Mouse (Mus musculus) layer of hippocampus, adult 9-11 months (tissue): ENCODE results near the gene RPS10-NUDT3.
A peak's percentile ranks its signal among the peaks of the same experiment; 100 is the strongest.

Experiments used
- DNase-seq: peaks from one replicate; pipeline ENCODE4 v3.0.0; 2022

RPS10-NUDT3 gene

DNA sequence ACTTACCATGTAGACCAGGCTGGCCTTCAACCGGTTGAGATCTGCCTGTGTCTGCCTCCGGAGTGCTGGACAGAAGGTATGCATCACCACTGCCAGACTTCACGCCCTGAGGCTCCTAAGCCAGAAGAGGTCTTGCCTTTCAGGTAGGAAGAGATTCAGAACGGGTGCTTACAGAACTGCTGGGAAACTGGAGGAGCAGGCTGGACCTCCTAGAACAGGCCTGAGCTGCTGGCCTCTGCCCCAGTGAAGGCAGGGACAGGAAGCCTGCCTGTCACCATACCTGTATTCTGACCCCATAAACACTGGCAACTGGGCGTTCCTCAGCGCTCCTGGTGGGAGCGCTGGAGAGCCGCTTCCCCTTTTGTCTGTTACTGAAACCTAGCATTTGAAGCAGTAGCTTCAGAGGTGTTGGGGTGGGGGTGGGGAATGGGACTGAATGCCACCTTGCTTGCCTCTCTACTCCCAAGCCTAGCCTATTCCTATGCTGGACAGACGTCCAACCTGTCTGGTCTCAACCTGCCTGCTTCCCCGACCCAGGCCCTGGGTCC, 83.6 kb downstream of the RPS10-NUDT3 start:
- DNase-seq, result no peak

DNA sequence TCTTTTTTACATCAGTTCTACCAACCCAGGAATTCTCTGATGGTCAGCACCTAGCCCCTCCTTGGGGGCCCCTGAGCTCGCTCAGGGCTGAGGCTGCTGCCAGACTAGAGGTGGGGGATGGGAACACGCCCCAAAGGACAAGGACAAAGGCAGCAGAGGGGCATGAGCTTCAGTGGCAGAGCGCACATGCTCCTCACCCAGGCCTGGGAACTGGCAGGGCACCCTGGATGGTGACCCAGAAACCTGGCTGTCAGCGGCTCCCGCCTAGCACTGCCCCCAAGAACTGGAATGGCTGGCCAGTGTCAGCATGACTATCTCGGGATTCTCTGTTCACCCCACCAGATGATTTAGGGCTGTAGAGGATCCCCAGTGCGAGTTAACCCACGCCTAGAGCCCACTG, 85.8 kb downstream of the RPS10-NUDT3 start:
- DNase-seq, result no peak

DNA sequence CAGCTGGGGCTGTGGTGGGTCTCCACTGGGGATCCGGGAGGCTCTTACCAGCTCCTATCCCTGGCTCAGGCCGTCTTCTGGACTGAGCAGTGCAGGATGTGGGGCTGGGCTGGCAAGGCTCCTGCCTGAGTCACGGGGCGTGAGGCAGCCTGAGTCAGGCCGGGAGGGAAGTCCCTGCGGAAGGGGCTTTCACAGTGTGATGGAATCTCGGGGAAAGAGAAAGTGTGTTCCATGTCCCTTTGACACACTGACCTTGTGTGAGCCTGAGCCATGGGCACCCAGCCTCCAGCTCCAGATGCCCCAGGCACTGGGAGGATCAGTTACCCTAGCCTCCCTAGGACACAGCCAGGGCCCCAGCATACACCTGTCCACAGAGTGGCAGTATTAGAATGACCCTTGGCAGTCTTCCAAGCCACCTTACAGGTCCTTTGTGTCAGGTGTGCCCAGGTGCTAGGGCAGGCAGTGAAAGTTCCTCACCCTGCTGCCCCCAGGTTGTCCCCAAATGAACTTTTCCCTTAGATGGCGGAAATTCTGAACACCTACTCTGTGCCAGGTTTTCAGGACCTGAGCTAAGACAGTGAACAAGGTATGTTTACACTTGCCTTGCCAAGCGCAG, 87.7 kb downstream of the RPS10-NUDT3 start:
- DNase-seq, result no peak

DNA sequence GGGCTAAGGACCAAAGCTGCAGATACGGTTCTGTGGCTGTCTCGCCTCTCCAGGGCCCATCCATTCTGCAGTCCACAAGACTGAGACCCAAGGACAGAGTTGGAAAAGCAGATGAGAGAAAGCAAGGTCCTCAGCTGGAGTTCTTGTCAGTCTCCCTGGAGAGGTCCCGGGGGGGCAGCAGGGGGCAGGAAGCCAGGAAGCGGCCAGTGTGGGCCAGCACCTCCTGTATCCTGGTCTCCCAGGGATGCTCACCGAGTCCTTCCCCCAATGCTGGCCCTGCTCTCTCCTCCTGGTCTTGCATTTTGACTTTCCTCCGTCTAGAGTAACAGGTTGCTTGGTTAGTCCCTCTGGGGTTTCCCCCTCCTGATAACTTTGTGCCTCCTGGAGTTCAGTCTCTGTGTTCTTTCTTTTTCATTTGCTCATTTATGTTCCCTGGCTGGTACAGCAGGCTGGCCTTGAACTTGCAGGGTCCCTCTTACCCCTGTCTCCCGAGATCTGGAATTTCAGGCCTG, 88.4 kb downstream of the RPS10-NUDT3 start:
- DNase-seq, result no peak

DNA sequence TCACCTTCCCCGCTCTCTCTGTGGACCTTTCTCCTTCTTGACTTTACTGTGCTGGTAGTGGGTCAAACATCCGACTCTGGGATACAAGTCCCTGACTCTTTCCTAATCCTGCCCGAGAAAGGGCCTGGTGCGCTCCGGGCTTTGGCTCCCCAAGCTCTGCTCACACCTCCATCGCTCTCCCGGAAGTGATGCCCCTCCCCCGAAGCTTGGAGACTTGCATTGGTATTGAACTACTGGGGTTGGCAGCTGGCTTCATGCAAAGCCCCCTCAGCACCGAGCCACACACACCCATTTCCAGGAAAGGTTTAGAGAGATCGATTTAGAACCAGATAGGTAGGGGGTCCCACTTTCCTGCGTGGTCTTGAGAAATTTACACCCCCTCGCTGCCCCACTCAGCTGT, 89.0 kb downstream of the RPS10-NUDT3 start:
- DNase-seq, result no peak

DNA sequence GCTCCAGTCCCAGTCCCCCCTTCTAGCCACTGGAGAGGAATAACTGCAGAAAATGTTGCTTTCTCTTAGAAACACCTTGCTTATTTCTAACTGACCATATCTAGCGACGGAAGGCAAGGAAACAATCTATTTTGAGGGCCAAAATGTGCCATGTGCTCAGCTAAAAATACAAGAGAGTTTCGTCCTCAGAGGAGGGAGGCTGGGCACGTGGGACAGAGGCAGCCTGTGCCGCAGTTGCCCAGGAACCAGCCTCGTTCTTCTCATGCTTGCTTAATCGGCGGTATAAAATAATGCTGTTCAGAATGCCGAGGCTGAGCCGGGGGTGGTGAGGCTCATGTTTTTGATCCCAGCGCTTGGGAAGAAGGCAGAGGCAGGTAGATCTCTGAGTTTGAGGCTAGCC, 90.5 kb downstream of the RPS10-NUDT3 start:
- peak; percentile 56 for DNase-seq

DNA sequence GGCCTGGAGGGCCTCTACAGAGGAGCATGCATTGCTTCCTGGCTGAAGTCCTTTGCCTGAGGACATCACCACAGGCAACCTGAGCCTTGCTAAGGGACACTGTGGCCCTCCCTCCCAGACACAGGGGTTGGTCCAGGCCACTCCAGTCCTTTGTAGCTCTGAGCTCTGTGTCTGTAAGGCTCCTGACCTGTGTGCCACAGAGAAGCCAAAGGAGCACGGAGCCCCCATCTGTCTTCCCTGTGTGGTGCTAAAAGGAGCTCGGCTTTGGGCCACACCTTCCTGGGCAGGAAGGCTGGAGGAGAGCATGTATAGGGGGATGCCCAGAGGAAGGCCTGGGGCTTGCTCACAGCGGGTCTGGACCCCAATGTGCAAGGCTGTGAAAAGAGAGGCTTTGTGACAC, 93.0 kb downstream of the RPS10-NUDT3 start:
- DNase-seq, result no peak

DNA sequence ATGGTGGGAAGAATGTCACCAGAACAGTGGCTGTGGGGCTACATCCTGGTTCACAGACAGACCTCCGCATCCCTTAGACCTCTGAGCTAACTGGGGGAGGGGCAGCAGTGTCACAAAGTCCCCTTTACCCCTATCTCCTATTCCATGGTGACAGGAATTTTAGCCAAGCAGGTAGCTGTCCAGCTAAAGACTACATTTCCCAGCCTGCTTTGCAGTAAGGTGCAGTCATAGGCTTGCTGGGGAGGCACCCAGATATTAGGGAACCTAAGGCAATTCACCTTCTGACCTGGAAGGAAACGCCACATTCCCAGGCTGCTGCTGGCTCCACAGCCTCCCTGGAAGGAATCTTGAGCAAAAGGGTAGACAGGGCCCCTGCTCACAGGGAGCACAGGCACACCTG, 93.8 kb downstream of the RPS10-NUDT3 start:
- DNase-seq, result no peak

DNA sequence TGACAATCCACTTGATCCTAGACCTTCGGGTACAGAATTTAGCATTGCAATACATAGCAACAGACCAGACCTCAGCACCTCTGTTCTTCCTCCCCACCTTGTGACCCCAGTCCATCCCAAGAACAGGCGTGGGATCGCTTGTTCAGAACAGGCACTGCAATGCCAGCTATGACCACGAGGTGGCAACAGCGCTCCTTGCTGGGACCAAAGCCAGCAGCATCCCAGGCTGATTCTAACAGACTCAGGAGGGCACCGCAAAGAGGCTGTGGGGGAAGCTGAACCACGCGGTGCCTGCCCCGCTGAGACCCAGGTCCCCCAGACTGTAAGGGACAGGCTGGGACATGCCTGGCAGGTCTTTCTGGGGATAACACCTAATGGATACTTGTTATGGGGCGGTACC, 100.3 kb downstream of the RPS10-NUDT3 start:
- DNase-seq, result peak; percentile 83

DNA sequence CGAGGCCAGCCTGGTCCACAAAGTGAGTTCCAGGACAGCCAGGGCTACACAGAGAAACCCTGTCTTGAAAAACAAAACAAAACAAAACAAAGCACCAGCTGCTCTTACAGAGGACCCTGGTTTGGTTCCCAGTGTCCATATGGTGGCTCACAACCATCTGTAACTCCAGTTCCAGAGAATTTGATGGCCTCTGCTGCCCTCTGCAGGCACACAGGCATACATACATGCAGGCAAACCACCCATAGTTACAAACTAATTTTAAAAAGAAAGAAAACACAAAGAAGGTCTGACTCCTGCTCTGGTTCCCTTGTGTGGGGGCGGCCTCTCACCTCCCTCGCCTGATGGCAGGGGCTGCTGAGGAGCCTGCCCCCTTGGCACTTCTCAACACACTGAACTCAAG, 101.7 kb downstream of the RPS10-NUDT3 start:
- no peak for DNase-seq

DNA sequence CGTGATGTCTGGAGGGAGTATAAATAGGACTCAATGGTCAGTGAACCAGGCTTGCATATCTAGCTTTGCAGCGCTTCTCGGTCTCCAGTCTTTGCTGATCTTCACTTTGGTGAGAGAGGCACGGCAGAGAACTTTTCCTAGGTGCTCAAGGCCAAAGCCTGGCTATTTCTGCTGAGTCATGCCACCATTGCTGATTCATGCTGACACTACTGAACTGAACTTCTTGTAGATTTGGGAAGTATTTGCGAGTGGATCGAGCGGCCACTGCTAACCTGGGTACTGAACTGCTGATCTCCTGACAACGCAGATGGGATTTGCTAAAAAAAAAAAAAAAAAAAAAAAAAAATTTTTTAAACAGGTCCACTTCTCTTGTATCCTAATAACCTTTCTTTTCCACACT, 102.9 kb downstream of the RPS10-NUDT3 start:
- no peak for DNase-seq
